Mouse (Mus musculus): Measurements from ENCODE around the gene Gm20822. TPM values are rescaled to one million over a fixed set of nuclear protein-coding genes. Genes with fewer than 3 reads are reported as not detected.
"Not testable (repeated sequence)": the region's sequence is repeated elsewhere in the genome, so short reads cannot be mapped to it uniquely, and the experiment has no call there.

Gene Gm20822
- total RNA-seq (2021) = not detected
- long read RNA-seq, experiment 1 = 0 reads
- long read RNA-seq, experiment 2 = 0 reads

DNA sequence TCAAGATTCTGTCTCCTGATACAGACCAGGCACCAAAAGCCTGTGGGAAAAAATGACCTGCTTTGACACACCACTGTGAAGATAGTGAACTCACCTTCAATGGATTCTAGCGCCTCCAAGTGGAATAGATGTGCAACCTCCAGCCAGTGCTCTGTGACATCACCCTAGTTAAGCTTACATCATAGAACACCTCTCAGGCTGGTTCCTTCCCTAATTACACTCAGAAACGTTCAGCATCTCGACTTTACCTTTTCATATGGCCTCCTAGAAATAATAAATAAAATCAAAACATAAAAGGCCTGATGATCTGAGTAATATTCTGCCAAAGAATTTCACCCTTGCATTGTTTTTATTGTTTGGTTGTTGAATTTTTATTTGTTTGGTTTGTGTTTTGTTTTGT is at the start of gene Gm20822:
TSS of gene Gm20822 (minus strand) at position 101 of the 400 bp plus-strand sequence.
- not testable (repeated sequence) for DNase-seq

Data from gastrocnemius, postnatal 25 days (tissue).